Mouse (Mus musculus): ENCODE measurements around the gene Pex1. TPM values are rescaled to one million over a fixed set of nuclear protein-coding genes. Genes with fewer than 3 reads are reported as not detected.
"Not testable (repeated sequence)": the region's sequence is repeated elsewhere in the genome, so short reads cannot be mapped to it uniquely, and the experiment has no call there.

Gene Pex1
- polyA plus RNA-seq, 1 experiment, result 7.1 TPM

- H3K4me1 ChIP-seq (ENCODE audit: control insufficient read depth, insufficient read depth, low read length), result peaks cover 3% of the 10 kb centered on the region
- TF ChIP-seq CTCF (IDR thresholded peaks at IDR 0.05; ENCODE audit: insufficient read depth, low read length) (no peak), POLR2A (IDR thresholded peaks at IDR 0.05; ENCODE audit: borderline replicate concordance, extremely low read depth, low read depth, low read length) (no peak)
- no peak for DNase-seq
- H3K4me3 ChIP-seq (replicated peaks; ENCODE audit: extremely low read depth, low read depth, low read length), result no peak overlapping the region
- whole genome bisulfite sequencing, result 87% methylated on average over 5 of the region's 5 CpGs
Measured at GRCm38 (mm10) chr5:3598766-3599165, 2.9 kb downstream of the Pex1 start.

DNA sequence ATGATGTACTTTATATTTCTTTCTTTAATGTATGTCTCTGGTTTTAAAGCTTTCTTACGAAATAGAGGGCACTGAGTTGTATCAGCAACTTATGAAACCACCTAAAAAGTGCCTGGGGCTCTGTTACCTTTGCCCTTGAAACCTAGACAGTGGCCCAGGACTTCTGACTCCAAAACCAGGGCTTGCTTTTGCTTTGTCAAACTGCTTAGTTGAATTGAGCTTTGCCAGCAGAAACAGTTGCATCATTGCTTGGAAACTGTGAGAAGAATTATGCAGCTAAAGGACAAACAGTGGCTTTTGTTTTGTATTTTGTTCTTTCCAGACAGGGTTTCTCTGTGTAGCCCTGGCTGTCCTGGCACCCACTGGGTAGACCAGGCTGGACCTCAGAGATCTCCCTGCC lies 4.4 kb downstream of the Pex1 start:
- H3K4me1 ChIP-seq (ENCODE audit: control insufficient read depth, insufficient read depth, low read length), result peaks cover 3% of the 10 kb centered on the region; the same call in 1 of the 2 replicates
- H3K4me3 ChIP-seq (replicated peaks; ENCODE audit: extremely low read depth, low read depth, low read length), result no peak overlapping the region
- TF ChIP-seq POLR2A (IDR thresholded peaks at IDR 0.05; ENCODE audit: borderline replicate concordance, extremely low read depth, low read depth, low read length) (no peak), CTCF (IDR thresholded peaks at IDR 0.05; ENCODE audit: insufficient read depth, low read length) (no peak)
- no peak for DNase-seq
- WGBS, result 73% methylated on average over 1 of the region's 1 CpGs

GRCm38 (mm10) chr5:3600790-3601189 lies 4.9 kb downstream of the Pex1 start:
- no peak overlapping the region for H3K4me3 ChIP-seq (replicated peaks; ENCODE audit: extremely low read depth, low read depth, low read length)
- DNase-seq, result no peak
- 83% methylated on average over 3 of the region's 3 CpGs for WGBS
- TF ChIP-seq CTCF (IDR thresholded peaks at IDR 0.05; ENCODE audit: insufficient read depth, low read length) (no peak), POLR2A (IDR thresholded peaks at IDR 0.05; ENCODE audit: borderline replicate concordance, extremely low read depth, low read depth, low read length) (no peak)
- peaks cover 3% of the 10 kb centered on the region; the same call in 1 of the 2 replicates for H3K4me1 ChIP-seq (ENCODE audit: control insufficient read depth, insufficient read depth, low read length)

GRCm38 (mm10) chr5:3607114-3607513 lies 11.2 kb downstream of the Pex1 start:
- whole genome bisulfite sequencing, result 92% methylated on average over 9 of the region's 9 CpGs
- Histone ChIP-seq H3K4me3 (replicated peaks; ENCODE audit: extremely low read depth, low read depth, low read length) (no peak overlapping the region), H3K4me1 (ENCODE audit: control insufficient read depth, insufficient read depth, low read length) (no peaks in the 10 kb centered on the region)
- TF ChIP-seq POLR2A (IDR thresholded peaks at IDR 0.05; ENCODE audit: borderline replicate concordance, extremely low read depth, low read depth, low read length) (no peak), CTCF (IDR thresholded peaks at IDR 0.05; ENCODE audit: insufficient read depth, low read length) (no peak)
- DNase-seq, result no peak

GRCm38 (mm10) chr5:3609241-3609640 lies 13.4 kb downstream of the Pex1 start:
- no peak overlapping the region for H3K4me3 ChIP-seq (replicated peaks; ENCODE audit: extremely low read depth, low read depth, low read length)
- TF ChIP-seq CTCF (IDR thresholded peaks at IDR 0.05; ENCODE audit: insufficient read depth, low read length) (no peak), POLR2A (IDR thresholded peaks at IDR 0.05; ENCODE audit: borderline replicate concordance, extremely low read depth, low read depth, low read length) (no peak)
- no peaks in the 10 kb centered on the region for H3K4me1 ChIP-seq (ENCODE audit: control insufficient read depth, insufficient read depth, low read length)
- no peak for DNase-seq
- 95% methylated on average over 7 of the region's 7 CpGs for WGBS

- 93% methylated on average over 2 of the region's 2 CpGs for WGBS
Measured at GRCm38 (mm10) chr5:3611835-3612234, 16.0 kb downstream of the Pex1 start.

DNA sequence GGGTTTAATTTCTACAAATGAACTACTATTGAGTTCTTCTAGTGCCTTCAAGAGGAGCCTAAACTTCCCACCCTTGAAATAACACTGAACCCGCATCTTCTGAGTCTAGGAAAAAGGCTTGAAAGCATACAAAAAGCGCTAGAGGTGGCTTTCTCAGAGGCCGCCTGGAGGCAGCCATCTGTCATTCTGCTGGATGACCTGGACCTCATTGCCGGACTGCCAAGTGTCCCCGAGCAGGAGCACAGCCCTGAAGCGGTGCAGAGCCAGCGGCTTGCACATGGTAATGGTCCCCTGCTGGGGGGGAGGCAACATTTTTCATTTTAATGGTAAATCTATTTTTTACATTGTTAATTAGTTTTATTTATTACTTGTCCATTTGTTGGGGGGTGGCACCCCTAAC lies 24.6 kb downstream of the Pex1 start:
- H3K4me3 ChIP-seq (replicated peaks; ENCODE audit: extremely low read depth, low read depth, low read length), result no peak overlapping the region
- WGBS, result 89% methylated on average over 7 of the region's 7 CpGs
- TF ChIP-seq CTCF (IDR thresholded peaks at IDR 0.05; ENCODE audit: insufficient read depth, low read length), result no peak
- TF ChIP-seq POLR2A (IDR thresholded peaks at IDR 0.05; ENCODE audit: borderline replicate concordance, extremely low read depth, low read depth, low read length), result no peak
- H3K4me1 ChIP-seq (ENCODE audit: control insufficient read depth, insufficient read depth, low read length), result no peaks in the 10 kb centered on the region
- no peak for DNase-seq

More at GRCm38 (mm10) chr5:3611835-3612234, 16.0 kb downstream of the Pex1 start:
- DNase-seq; H3K4me1 ChIP-seq (ENCODE audit: control insufficient read depth, insufficient read depth, low read length); H3K4me3 ChIP-seq (replicated peaks; ENCODE audit: extremely low read depth, low read depth, low read length): not testable (repeated sequence)

- 95% methylated on average over 5 of the region's 5 CpGs for WGBS
- no peak for DNase-seq
- Histone ChIP-seq H3K4me3 (replicated peaks; ENCODE audit: extremely low read depth, low read depth, low read length) (no peak overlapping the region), H3K4me1 (ENCODE audit: control insufficient read depth, insufficient read depth, low read length) (no peaks in the 10 kb centered on the region)
- TF ChIP-seq CTCF (IDR thresholded peaks at IDR 0.05; ENCODE audit: insufficient read depth, low read length) (no peak), POLR2A (IDR thresholded peaks at IDR 0.05; ENCODE audit: borderline replicate concordance, extremely low read depth, low read depth, low read length) (no peak)
Measured at GRCm38 (mm10) chr5:3630055-3630454, 34.2 kb downstream of the Pex1 start.

DNA sequence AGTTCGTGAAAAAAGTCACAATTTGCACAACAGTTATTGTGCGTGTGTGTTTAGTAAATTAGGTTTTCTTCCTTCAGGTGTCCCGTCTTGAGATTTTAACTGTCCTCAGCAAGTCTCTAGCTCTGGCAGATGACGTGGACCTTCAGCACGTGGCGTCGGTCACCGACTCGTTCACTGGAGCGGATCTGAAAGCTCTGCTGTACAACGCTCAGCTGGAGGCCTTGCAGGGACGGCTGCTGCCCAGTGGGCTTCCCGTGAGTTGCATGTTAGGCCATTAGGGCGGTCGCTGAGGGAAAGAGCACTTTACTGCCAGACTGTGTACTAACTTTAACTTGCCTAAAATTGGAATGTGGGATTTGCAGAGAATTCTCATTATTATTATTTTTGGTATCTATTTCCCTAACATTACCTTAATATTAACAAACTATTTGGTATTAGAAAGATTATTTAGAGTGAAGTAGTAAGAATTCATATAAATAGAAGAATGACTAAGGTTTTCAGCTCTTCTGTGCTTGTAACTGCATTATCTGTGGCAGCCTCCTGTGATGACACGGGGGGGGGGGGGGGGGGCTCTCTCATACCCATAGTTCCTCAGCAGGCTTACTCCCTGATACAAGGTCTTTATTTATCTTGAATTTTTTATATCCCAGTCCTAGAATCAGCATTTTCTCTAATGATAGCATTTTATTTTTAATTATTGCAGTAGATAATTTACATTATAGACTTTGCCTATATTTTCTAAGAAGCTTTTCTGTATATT lies 35.8 kb downstream of the Pex1 start:
- no peak for DNase-seq
- Histone ChIP-seq H3K4me3 (replicated peaks; ENCODE audit: extremely low read depth, low read depth, low read length) (no peak overlapping the region), H3K4me1 (ENCODE audit: control insufficient read depth, insufficient read depth, low read length) (no peaks in the 10 kb centered on the region)
- TF ChIP-seq POLR2A (IDR thresholded peaks at IDR 0.05; ENCODE audit: borderline replicate concordance, extremely low read depth, low read depth, low read length) (no peak), CTCF (IDR thresholded peaks at IDR 0.05; ENCODE audit: insufficient read depth, low read length) (no peak)
- WGBS, result 77% methylated on average over 16 of the region's 16 CpGs

GRCm38 (mm10) chr5:3632285-3632684 lies 36.4 kb downstream of the Pex1 start:
- WGBS, result 87% methylated on average over 5 of the region's 5 CpGs
- Histone ChIP-seq H3K4me3 (replicated peaks; ENCODE audit: extremely low read depth, low read depth, low read length) (no peak overlapping the region), H3K4me1 (ENCODE audit: control insufficient read depth, insufficient read depth, low read length) (no peaks in the 10 kb centered on the region)
- DNase-seq, result no peak
- TF ChIP-seq CTCF (IDR thresholded peaks at IDR 0.05; ENCODE audit: insufficient read depth, low read length), result no peak
- TF ChIP-seq POLR2A (IDR thresholded peaks at IDR 0.05; ENCODE audit: borderline replicate concordance, extremely low read depth, low read depth, low read length), result no peak

Measured in lung, adult 2 months (tissue).